Mouse (Mus musculus): ENCODE results near the gene Retnlb. TPM values are rescaled to one million over a fixed set of nuclear protein-coding genes. Genes with fewer than 3 reads are reported as not detected.

Retnlb gene
- total RNA-seq, 2 experiments from 2014 or later = not detected

DNA sequence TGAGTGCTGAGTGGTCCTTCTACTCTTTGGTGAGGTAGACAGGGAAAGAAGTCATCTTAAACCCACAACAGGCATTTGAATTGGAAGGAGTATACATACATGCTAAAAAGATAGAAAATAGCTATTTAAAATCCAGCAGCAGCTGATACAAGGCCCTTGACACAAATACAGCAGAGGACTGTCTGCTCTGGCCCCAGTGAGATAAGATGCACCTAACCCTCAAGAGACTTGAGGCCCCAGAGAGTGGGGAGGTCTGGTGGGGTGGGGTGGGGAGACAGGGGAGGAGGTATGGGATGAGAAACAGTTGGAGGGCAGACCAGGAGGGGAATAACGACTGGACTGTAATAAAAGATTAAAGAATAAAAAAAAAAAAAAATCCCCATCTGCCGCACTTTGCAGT lies 51.0 kb downstream of the Retnlb start:
- intact Hi-C loops (cut with DNase I) = no loop called here
- DNase-seq = no peak

Other genes starting within 250 kb of the Retnlb start
- gene Trat1, start 44.8 kb upstream of the Retnlb start, total RNA-seq (2021) = under 1 TPM in 1 of 2 experiments, not detected in 1; 0.45 TPM
- 1 to 10 TPM; 1.1 to 1.7 TPM for gene Retnla, start 25.7 kb downstream of the Retnlb start, total RNA-seq (2021)
- gene Retnlg, start 55.8 kb downstream of the Retnlb start, total RNA-seq (2021) = under 1 TPM; 0.79 to 0.97 TPM
- gene Dzip3, start 177.3 kb downstream of the Retnlb start, total RNA-seq (2021) = 10 to 100 TPM in 1 of 2 experiments, 1 to 10 TPM in 1; 8.5 to 10.2 TPM
- 1 to 10 TPM; 7.9 to 8.9 TPM for gene Cip2a, start 177.3 kb downstream of the Retnlb start, total RNA-seq (2021)
- gene Myh15, start 240.6 kb downstream of the Retnlb start, total RNA-seq (2021) = not detected